Mouse (Mus musculus) embryonic facial prominence, embryonic 15.5 days (tissue): ENCODE results near the gene Gm21969. TPM values are rescaled to one million over a fixed set of nuclear protein-coding genes. Genes with fewer than 3 reads are reported as not detected.

Source experiments
- ATAC-seq: fragments of 200-750 bp; cut with Nextera tagmentation; 2 replicates; pipeline ENCODE4 v1.8.0; 2017; ENCODE audit warnings: low read depth, moderate TSS enrichment; ENCODE audit not compliant: insufficient number of reproducible peaks, low FRiP score, low TSS enrichment
- H3K27ac ChIP-seq: fragments of 300-500 bp; sonication (generic); replicated peaks from 2 replicates; pipeline ENCODE4 v1.5.1; 2015; ENCODE audit warnings: mild to moderate bottlenecking, inconsistent platforms
- H3K27me3 ChIP-seq: fragments of 300-500 bp; sonication (generic); 2 replicates; pipeline ENCODE4 v1.6.1; 2015; ENCODE audit warnings: inconsistent platforms
- H3K36me3 ChIP-seq: fragments of 300-500 bp; sonication (generic); 2 replicates; pipeline ENCODE4 v1.6.1; 2015; ENCODE audit warnings: mild to moderate bottlenecking, inconsistent platforms
- H3K4me1 ChIP-seq: fragments of 300-500 bp; sonication (generic); 2 replicates; pipeline ENCODE4 v1.6.1; 2015; ENCODE audit warnings: inconsistent platforms
- H3K4me2 ChIP-seq: fragments of 300-500 bp; sonication (generic); replicated peaks from 2 replicates; pipeline ENCODE4 v1.6.1; 2015; ENCODE audit warnings: mild to moderate bottlenecking, inconsistent platforms
- H3K4me3 ChIP-seq: fragments of 300-500 bp; sonication (generic); replicated peaks from 2 replicates; pipeline ENCODE4 v1.5.1; 2015; ENCODE audit warnings: mild to moderate bottlenecking, inconsistent platforms
- H3K9ac ChIP-seq: fragments of 300-500 bp; sonication (generic); 2 replicates; pipeline ENCODE4 v1.6.1; 2015; ENCODE audit warnings: inconsistent platforms
- H3K9me3 ChIP-seq: fragments of 300-500 bp; sonication (generic); replicated peaks from 2 replicates; pipeline ENCODE4 v1.6.1; 2016; ENCODE audit warnings: inconsistent platforms
- WGBS: fragments of 180-500 bp; shearing (Covaris S2); methylation state at CpG from one replicate; pipeline ENCODE4 v1.1.7; 2015; 5-methylcytosine and 5-hydroxymethylcytosine counted together
- polyA plus RNA-seq: library from polyadenylated mRNA; unstranded; fragments of >200 nt; fragmentation: Nextera tagmentation; extraction: Ambion mirVana; gene quantifications from 2 replicates; pipeline ENCODE4 v1.2.1, GENCODE M21; 2015

Gene Gm21969
- polyA plus RNA-seq, 1 experiment from 2014 or later, result not detected

DNA sequence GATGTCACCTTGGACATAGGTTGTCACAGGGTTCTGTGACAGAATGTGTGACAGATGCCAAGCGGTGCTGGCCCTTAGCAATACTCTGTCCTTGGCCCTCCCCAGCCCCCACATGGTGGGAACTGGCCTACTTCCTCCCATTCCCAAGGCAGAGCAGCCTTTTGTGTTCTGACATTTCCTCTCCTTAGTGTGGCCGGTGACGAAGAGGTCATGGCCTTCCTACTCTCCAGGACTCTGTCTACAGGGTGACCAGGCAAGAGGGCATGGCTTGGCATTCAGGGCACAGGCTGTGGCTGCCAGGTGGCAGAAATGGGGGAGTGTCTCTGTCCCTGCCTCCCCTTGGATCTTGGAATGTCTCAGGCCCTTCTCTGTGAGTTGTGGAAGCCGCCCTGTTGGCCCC, 15.6 kb upstream of the Gm21969 start:
- Histone ChIP-seq H3K27ac (no peak overlapping the region), H3K4me1 (peaks cover 50% of the 10 kb centered on the region)

DNA sequence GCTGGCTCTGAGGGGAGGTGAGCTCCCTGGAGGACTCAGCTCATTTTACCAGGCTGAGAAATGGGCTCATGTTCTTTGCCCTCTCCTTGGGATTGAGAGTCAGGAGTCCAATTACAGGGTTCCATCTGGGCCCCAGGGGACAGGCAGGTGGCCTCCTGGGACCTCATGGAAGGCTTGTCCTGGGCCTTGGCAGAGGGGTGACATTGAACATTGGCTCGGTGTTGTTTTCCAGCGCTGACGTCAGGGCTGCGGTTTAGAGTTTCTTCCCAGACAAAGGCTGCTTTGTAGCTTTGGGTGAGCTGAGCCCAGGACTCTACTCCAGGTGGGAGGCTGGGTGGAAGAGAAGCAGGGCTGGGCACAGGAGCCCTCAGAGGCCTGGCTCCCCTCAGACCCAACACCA, 15.2 kb upstream of the Gm21969 start:
- 65% methylated on average over 4 of the region's 4 CpGs for WGBS
- H3K4me3 ChIP-seq, result no peak overlapping the region
- no peak overlapping the region for H3K4me2 ChIP-seq
- peak; percentile 53; the same call in 1 of the 2 replicates for ATAC-seq
- H3K4me1 ChIP-seq, result peaks cover 50% of the 10 kb centered on the region
- H3K36me3 ChIP-seq, result no peaks in the 10 kb centered on the region
- H3K27me3 ChIP-seq, result no peaks in the 10 kb centered on the region
- H3K27ac ChIP-seq, result no peak overlapping the region
- no peak overlapping the region for H3K9ac ChIP-seq
- no peaks in the 10 kb centered on the region for H3K9me3 ChIP-seq

More for the DNA sequence above, 15.6 kb upstream of the Gm21969 start:
- Histone ChIP-seq H3K9ac (no peak overlapping the region), H3K4me2 (no peak overlapping the region), H3K36me3 (no peaks in the 10 kb centered on the region), H3K27me3 (no peaks in the 10 kb centered on the region), H3K9me3 (no peaks in the 10 kb centered on the region), H3K4me3 (no peak overlapping the region)
- WGBS, result 78% methylated on average over 4 of the region's 4 CpGs
- ATAC-seq, result no peak; the same call in 1 of the 2 replicates

DNA sequence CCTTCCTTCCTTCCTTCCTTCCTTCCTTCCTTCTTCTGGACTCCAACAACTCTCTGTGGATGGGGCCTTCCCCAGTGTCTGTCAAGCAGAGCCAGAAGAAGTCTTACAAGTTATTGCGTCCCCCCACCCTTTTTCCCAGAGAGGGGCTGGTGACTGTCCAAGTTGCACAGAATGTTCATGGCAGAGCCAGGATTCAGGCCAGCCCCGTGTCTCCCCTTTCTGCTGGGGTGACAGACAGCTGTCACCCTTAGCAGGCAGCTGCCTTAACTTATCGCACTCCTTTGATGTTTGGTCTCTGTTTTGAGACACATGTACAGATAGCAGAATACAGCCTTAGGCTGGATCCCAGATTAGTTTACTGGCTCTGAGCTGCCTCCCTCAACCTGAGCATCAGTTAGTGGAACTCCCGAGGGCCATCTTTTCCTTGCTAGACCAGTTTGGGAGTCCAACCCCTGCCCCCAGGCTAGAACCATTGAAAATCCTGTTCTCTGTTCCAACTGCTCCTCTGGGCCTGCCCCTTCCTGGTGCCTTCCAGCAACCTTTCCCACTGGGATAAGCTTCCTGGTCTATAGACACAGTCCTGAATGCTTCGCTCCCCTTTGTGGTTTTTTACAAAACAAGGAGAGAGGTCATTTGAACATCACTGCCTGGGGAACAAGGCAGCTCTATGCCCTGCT, 13.5 kb upstream of the Gm21969 start:
- H3K9me3 ChIP-seq, result no peaks in the 10 kb centered on the region
- H3K4me2 ChIP-seq, result no peak overlapping the region
- no peak for ATAC-seq
- no peak overlapping the region; the same call in 1 of the 2 replicates for H3K27ac ChIP-seq
- no peaks in the 10 kb centered on the region for H3K27me3 ChIP-seq
- peaks cover 45% of the 10 kb centered on the region for H3K4me1 ChIP-seq
- no peak overlapping the region for H3K4me3 ChIP-seq
- H3K36me3 ChIP-seq, result no peaks in the 10 kb centered on the region
- no peak overlapping the region for H3K9ac ChIP-seq
- 35% methylated on average over 5 of the region's 5 CpGs for WGBS

DNA sequence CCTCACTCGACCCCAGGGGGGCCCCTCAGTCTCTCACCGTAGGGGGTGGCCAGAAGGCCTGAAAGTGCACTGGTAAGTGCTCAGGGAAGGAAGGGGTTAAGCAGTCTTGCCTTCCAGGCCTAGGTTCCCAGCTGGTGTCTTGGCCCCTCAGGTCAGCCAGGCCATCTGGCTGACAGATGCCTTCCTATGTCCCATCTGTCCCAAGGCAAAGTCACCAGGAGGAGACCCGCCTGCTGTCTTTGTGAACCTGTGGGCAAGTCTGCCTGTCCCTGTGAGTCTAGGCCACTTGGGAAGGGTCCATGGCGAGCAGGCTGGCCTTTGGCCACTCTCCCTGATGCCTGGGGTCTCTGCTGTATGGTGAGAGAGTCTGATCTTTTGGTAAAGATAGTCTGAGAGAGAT, 12.5 kb upstream of the Gm21969 start:
- ATAC-seq, result no peak
- Histone ChIP-seq H3K4me3 (no peak overlapping the region), H3K9me3 (no peaks in the 10 kb centered on the region), H3K27ac (no peak overlapping the region), H3K9ac (no peak overlapping the region), H3K4me1 (peaks cover 49% of the 10 kb centered on the region), H3K4me2 (no peak overlapping the region), H3K36me3 (no peaks in the 10 kb centered on the region), H3K27me3 (no peaks in the 10 kb centered on the region)
- WGBS, result 36% methylated on average over 4 of the region's 4 CpGs

DNA sequence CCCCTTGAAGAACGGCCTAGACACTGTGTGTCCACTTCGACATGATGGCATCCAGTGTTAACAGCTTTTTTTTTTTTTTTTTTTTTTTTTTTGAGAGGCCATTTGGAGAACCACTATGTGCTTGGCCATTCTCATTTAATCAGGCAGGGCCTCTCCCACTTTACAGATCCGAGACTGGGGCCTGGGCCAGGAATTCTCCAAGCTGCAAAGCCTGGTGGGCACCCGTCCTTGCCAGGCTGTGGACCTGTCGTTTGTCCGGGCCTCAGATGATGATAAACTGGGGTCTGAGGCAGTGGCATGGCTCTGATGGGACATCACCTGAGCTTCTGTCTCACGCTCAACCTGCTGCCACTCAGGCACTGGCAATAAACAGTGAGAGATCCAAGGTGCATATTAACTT, 10.1 kb upstream of the Gm21969 start:
- 74% methylated on average over 7 of the region's 7 CpGs for WGBS
- Histone ChIP-seq H3K4me2 (no peak overlapping the region), H3K27ac (0 out of 2 replicates have a peak overlapping the region, but pooled peaks have one; percentile 2), H3K36me3 (no peaks in the 10 kb centered on the region), H3K27me3 (no peaks in the 10 kb centered on the region), H3K4me1 (peaks cover 67% of the 10 kb centered on the region), H3K9me3 (no peaks in the 10 kb centered on the region), H3K9ac (no peak overlapping the region), H3K4me3 (no peak overlapping the region)
- ATAC-seq, result no peak

DNA sequence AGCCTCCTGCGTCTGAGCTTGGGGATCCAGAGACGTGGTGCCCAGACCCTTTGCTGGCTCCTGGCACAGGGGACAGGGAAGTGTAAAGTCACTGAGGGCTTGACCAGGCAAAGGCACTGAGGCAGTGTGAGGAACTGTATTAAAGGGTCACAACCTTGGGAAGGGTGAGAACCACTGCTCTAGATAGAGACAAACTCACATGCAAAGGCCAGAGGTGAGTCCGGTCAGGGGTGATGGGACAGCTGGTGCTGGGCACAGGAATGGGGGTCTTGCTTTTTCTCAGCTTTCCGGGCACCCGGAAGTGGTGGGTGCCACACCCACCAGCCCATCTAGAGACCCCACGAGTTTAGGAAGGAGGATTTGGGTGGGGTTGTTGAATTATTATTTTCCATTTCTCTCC, 9.6 kb upstream of the Gm21969 start:
- Histone ChIP-seq H3K9me3 (no peaks in the 10 kb centered on the region), H3K27me3 (no peaks in the 10 kb centered on the region), H3K36me3 (no peaks in the 10 kb centered on the region), H3K9ac (no peak overlapping the region), H3K4me3 (no peak overlapping the region), H3K4me2 (no peak overlapping the region), H3K27ac (0 out of 2 replicates have a peak overlapping the region, but pooled peaks have one; percentile 2), H3K4me1 (peaks cover 70% of the 10 kb centered on the region)
- 58% methylated on average over 6 of the region's 6 CpGs for WGBS
- no peak for ATAC-seq

DNA sequence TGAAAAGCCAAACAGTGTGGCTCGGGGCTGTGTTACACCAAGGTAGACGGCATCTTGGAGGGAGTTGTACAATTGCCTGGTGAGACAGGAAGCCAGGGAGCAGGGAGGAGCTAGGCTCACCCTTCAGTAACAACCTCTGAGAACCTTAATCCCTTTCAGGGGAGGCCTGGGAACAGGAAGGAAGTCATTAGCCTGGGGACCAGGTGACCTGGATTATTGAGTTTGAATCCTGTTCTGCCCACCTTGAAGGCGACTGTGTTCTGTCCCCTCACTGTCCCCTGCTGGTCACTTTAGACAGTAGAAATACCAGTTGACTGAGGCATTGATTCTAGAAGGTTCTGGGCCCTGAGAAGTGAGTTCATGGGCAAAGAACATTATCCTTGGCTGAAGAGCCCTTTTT, 8.9 kb upstream of the Gm21969 start:
- ATAC-seq, result no peak
- Histone ChIP-seq H3K4me2 (no peak overlapping the region), H3K27me3 (no peaks in the 10 kb centered on the region), H3K9ac (no peak overlapping the region), H3K9me3 (no peaks in the 10 kb centered on the region), H3K27ac (no peak overlapping the region), H3K36me3 (no peaks in the 10 kb centered on the region), H3K4me3 (no peak overlapping the region), H3K4me1 (peaks cover 76% of the 10 kb centered on the region)
- WGBS, result 25% methylated on average over 3 of the region's 3 CpGs

DNA sequence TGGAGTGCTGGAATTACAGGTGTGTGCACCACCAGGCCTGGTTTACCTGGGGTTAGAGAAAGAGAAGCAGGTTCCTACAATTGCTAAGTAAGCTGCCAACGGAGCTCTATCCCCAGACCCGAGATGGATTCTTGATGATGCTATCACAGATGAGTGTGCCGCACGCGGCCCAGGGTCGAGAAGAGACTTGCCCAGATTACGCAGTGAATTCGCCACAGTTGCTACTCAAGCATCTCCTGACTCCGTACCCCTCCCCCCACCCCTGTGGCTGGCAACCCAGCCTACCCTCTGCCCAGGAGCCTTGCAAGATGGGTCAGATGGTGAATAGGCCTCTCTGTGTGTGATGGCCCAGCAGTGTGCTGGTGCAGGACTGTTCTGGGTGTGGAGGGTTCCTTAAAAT, 6.3 kb upstream of the Gm21969 start:
- 0 out of 2 replicates have a peak overlapping the region, but pooled peaks have one; percentile 12 for H3K4me2 ChIP-seq
- H3K9ac ChIP-seq, result no peak overlapping the region; the same call in 1 of the 2 replicates
- H3K4me3 ChIP-seq, result no peak overlapping the region
- peaks cover 87% of the 10 kb centered on the region for H3K4me1 ChIP-seq
- H3K27ac ChIP-seq, result peak overlapping the region; percentile 90
- no peaks in the 10 kb centered on the region for H3K27me3 ChIP-seq
- no peak for ATAC-seq
- WGBS, result 30% methylated on average over 9 of the region's 9 CpGs
- H3K36me3 ChIP-seq, result no peaks in the 10 kb centered on the region
- no peaks in the 10 kb centered on the region for H3K9me3 ChIP-seq

DNA sequence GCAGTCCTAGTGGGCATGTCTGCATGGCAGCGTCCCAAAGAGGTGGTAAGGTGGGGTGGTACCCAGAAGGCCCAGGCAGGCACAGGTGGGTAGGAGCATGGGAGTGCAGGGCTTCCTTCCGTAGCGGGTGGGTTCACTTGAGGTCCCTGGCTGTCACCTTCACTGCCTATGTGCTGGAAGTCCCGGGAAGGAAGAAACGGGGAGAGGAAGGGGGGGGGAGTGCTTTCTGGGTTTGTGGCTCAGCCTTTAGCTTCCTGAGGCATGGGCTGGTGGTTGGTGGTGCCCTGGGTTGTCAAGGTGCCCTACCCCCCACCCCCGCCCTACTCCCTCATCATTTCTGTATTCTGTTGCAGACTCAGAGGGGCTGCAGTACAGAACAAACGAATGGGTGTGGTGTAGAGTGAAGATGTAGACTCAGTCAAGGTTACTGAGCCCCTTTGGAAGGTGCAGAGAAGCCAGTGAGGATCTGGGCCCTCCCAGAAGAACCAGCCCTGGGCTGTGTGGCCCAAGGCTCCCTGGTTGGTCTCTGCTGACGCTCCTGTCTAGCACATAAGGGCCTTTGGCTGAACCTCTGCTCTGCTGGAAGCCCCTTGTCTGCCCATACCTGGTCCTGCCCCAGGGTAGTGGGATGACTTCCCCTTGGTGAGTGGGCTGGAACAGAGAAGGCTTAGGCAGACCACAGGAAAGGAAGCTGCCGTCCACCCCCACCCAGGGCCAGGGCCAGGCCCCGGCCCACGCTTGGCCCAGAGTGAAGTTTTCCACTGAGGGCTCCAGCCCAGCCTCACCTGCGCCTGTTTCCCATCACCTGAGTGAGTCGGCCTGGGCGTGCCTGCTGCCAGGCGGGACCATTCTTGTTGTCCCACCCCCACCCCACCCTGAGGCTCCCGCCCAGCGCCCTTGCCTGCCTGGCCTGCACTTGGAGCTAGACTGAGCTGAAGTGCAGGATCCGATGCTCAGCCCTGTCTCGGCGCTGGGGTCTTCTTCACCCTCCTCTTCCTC, 5.4 kb upstream of the Gm21969 start:
- 36% methylated on average over 20 of the region's 20 CpGs for WGBS
- peak overlapping the region; percentile 44; the same call in 1 of the 2 replicates for H3K4me2 ChIP-seq

DNA sequence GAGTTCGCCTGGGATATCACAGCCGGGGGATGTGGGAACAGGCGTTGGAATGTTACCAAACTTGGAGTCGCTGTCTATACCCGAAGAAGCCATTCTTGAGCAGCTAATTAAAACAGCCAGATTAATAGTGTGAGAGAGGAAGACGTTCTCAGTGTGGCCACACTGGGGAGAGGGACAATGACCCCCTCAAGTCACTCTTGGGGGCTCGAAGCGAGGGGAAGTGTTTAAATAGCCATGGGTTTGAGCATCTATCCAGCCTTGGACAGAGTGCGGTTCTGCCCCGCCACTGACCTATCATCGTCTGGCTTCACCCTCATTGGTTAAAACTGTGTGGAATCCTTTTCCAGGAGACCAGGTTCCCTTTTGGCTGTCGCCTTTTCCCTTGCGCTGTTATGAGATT, 4.6 kb upstream of the Gm21969 start:
- H3K4me1 ChIP-seq, result peaks cover 94% of the 10 kb centered on the region
- H3K4me3 ChIP-seq, result no peak overlapping the region
- no peak for ATAC-seq
- peak overlapping the region; percentile 90 for H3K27ac ChIP-seq
- H3K4me2 ChIP-seq, result peak overlapping the region; percentile 44
- no peaks in the 10 kb centered on the region for H3K36me3 ChIP-seq
- H3K27me3 ChIP-seq, result no peaks in the 10 kb centered on the region
- WGBS, result 15% methylated on average over 13 of the region's 13 CpGs
- H3K9ac ChIP-seq, result no peak overlapping the region
- no peaks in the 10 kb centered on the region for H3K9me3 ChIP-seq

More for the DNA sequence above, 5.4 kb upstream of the Gm21969 start:
- Histone ChIP-seq H3K27me3 (no peaks in the 10 kb centered on the region), H3K9ac (no peak overlapping the region), H3K9me3 (no peaks in the 10 kb centered on the region), H3K27ac (peak overlapping the region; percentile 90), H3K4me1 (peaks cover 94% of the 10 kb centered on the region), H3K4me3 (no peak overlapping the region), H3K36me3 (no peaks in the 10 kb centered on the region)
- no peak for ATAC-seq

DNA sequence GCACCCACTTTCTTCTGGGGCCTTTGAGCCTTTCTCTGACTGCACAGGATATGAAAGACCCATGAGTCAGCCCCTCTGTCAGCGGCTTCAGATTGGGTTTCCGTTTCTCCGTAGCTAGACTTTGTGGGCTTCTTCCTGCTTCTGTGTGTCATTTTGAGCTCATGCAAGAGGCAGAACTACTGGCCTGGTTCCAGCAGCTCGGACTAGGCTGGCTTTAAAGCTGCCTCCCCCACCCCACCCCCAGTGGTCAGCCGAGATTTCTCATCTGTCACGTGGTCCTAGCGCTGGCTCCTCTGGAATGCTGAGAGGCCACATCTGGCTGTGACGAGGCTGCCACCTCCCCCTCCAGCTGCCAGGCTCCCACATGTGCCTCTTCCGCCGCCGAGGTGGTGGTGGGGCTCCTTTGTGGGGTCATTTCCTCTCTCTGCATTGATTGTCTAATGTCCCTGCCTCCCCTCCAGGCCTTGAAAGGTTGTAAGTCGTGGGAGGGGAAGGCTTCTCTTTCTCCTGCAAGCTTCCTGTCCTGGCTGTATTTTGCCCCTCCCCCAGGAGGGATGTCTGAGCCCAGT, 4.0 kb upstream of the Gm21969 start:
- no peaks in the 10 kb centered on the region for H3K9me3 ChIP-seq
- under 1% methylated on average over 12 of the region's 12 CpGs for WGBS
- peak overlapping the region; percentile 44 for H3K4me2 ChIP-seq
- no peaks in the 10 kb centered on the region for H3K27me3 ChIP-seq
- H3K27ac ChIP-seq, result peak overlapping the region; percentile 90
- H3K36me3 ChIP-seq, result no peaks in the 10 kb centered on the region
- peaks cover 89% of the 10 kb centered on the region for H3K4me1 ChIP-seq
- peak overlapping the region; percentile 24 for H3K4me3 ChIP-seq
- ATAC-seq, result peak; percentile 72
- H3K9ac ChIP-seq, result no peak overlapping the region
